Mouse (Mus musculus) megakaryocyte, embryonic 14.5 days (primary cell): ENCODE measurements around the gene Hoxb5. TPM values are rescaled to one million over a fixed set of nuclear protein-coding genes. Genes with fewer than 3 reads are reported as not detected.

Experiments used
- H3K27me3 ChIP-seq: replicated peaks from 2 replicates; pipeline ENCODE3; 2012; ENCODE audit warnings: inconsistent platforms
- H3K36me3 ChIP-seq: replicated peaks from 2 replicates; pipeline ENCODE3; 2012; ENCODE audit warnings: low read length, inconsistent platforms, mixed read lengths
- H3K4me1 ChIP-seq: 2 replicates; pipeline ENCODE4 v1.6.1; 2012; ENCODE audit warnings: inconsistent platforms
- H3K4me3 ChIP-seq: replicated peaks from 2 replicates; pipeline ENCODE3; 2012; ENCODE audit warnings: moderate library complexity, mild to moderate bottlenecking, inconsistent platforms
- H3K9me3 ChIP-seq: 2 replicates; pipeline ENCODE4 v1.6.1; 2012; ENCODE audit warnings: inconsistent platforms
- FLI1 ChIP-seq: IDR thresholded peaks from 2 replicates; pipeline ENCODE4 v1.6.1; 2012; ENCODE audit warnings: low read length, inconsistent platforms, mixed read lengths
- GATA1 ChIP-seq: IDR thresholded peaks from 3 replicates; pipeline ENCODE4 v1.6.1; 2012; ENCODE audit warnings: mixed read lengths, low read length, inconsistent platforms, borderline replicate concordance
- polyA plus RNA-seq: library from polyadenylated mRNA; stranded (reverse); fragments of >175 nt; gene quantifications from 2 replicates; pipeline ENCODE4 v1.2.3, GENCODE M21; 2012; ENCODE audit warnings: low replicate concordance; ENCODE audit not compliant: insufficient read depth

The Hoxb5 gene
- polyA plus RNA-seq, 1 experiment, result not detected

GRCm38 (mm10) chr11:96294245-96295091 is 8.7 kb upstream of the Hoxb5 start:
- H3K4me1 ChIP-seq, result peaks cover 28% of the 10 kb centered on the region
- peak overlapping the region; percentile 62 for H3K4me3 ChIP-seq
- peaks cover 99% of the 10 kb centered on the region for H3K27me3 ChIP-seq
- H3K36me3 ChIP-seq, result no peaks in the 10 kb centered on the region
- TF ChIP-seq FLI1 (no peak), GATA1 (no peak)
- no peaks in the 10 kb centered on the region for H3K9me3 ChIP-seq

- no peak for TF ChIP-seq GATA1
- TF ChIP-seq FLI1, result no peak
- peaks cover 99% of the 10 kb centered on the region for H3K27me3 ChIP-seq
- H3K36me3 ChIP-seq, result no peaks in the 10 kb centered on the region
- no peaks in the 10 kb centered on the region for H3K9me3 ChIP-seq
- peaks cover 30% of the 10 kb centered on the region for H3K4me1 ChIP-seq
- no peak overlapping the region for H3K4me3 ChIP-seq
Measured at GRCm38 (mm10) chr11:96295092-96295835, 7.9 kb upstream of the Hoxb5 start.

GRCm38 (mm10) chr11:96296997-96297396 is 6.1 kb upstream of the Hoxb5 start:
- Histone ChIP-seq H3K36me3 (no peaks in the 10 kb centered on the region), H3K4me1 (peaks cover 37% of the 10 kb centered on the region), H3K4me3 (no peak overlapping the region), H3K9me3 (no peaks in the 10 kb centered on the region), H3K27me3 (peaks cover 98% of the 10 kb centered on the region)
- no peak for TF ChIP-seq FLI1
- TF ChIP-seq GATA1, result no peak

DNA sequence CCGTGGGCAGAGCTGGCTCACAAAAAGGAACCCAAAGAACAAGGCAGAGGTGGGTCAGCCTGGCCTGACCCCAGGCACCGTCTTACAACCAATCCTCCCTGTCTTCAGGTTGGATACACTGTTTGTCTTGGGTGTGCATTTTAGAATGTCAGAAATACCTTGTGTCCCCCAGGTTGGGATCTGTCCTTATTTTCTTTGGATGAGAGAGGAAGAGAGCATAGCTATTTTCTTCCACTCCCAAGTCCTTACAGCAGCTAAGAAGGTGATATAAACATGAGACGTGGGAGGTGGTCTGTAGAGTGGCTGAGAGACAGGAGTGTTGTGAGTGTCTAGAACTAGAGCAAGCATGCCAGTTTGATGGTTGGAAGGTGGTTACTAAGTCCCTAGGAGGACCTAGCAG is 5.7 kb upstream of the Hoxb5 start:
- peaks cover 2% of the 10 kb centered on the region; the same call in 1 of the 2 replicates for H3K9me3 ChIP-seq
- H3K36me3 ChIP-seq, result no peaks in the 10 kb centered on the region
- H3K4me3 ChIP-seq, result no peak overlapping the region
- H3K27me3 ChIP-seq, result peaks cover 98% of the 10 kb centered on the region
- no peak for TF ChIP-seq FLI1
- TF ChIP-seq GATA1, result no peak
- H3K4me1 ChIP-seq, result peaks cover 37% of the 10 kb centered on the region

GRCm38 (mm10) chr11:96297968-96298635 is 5.0 kb upstream of the Hoxb5 start:
- Histone ChIP-seq H3K9me3 (peaks cover 4% of the 10 kb centered on the region; the same call in 1 of the 2 replicates), H3K27me3 (peaks cover 98% of the 10 kb centered on the region)

GRCm38 (mm10) chr11:96298895-96299667 is 4.1 kb upstream of the Hoxb5 start:
- H3K9me3 ChIP-seq, result peaks cover 4% of the 10 kb centered on the region; the same call in 1 of the 2 replicates
- H3K27me3 ChIP-seq, result peaks cover 98% of the 10 kb centered on the region
- H3K4me1 ChIP-seq, result peaks cover 38% of the 10 kb centered on the region
- peak overlapping the region; percentile 53 for H3K4me3 ChIP-seq
- TF ChIP-seq GATA1, result no peak
- H3K36me3 ChIP-seq, result no peaks in the 10 kb centered on the region

More at GRCm38 (mm10) chr11:96297968-96298635, 5.0 kb upstream of the Hoxb5 start:
- Histone ChIP-seq H3K4me3 (no peak overlapping the region), H3K4me1 (peaks cover 36% of the 10 kb centered on the region), H3K36me3 (no peaks in the 10 kb centered on the region)
- TF ChIP-seq FLI1 (no peak), GATA1 (no peak)

DNA sequence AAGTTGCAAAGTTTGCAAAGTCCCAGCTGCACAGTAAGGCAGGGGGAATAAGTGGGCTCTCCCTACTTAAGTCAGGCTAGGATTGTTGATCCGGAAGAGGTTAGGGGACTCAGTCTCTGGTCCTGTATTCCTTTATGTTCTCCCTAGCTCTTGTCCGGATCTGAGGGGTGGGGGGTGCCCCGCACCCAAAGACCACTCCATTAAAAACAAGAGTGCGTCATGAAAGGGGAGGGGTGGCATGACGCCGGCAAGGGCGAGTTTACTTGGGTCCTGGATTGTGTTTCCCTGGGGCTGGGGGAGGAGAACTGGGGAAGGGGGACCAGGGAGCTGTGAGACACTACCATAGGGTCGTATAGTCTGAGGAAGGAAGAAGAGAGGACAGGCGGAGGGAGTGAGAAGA is 3.4 kb upstream of the Hoxb5 start:
- H3K4me3 ChIP-seq, result no peak overlapping the region
- no peak for TF ChIP-seq FLI1
- TF ChIP-seq GATA1, result no peak
- H3K27me3 ChIP-seq, result peaks cover 98% of the 10 kb centered on the region
- no peaks in the 10 kb centered on the region for H3K36me3 ChIP-seq
- peaks cover 31% of the 10 kb centered on the region for H3K4me1 ChIP-seq
- peaks cover 4% of the 10 kb centered on the region; the same call in 1 of the 2 replicates for H3K9me3 ChIP-seq

- Histone ChIP-seq H3K9me3 (peaks cover 4% of the 10 kb centered on the region; the same call in 1 of the 2 replicates), H3K36me3 (no peaks in the 10 kb centered on the region), H3K4me3 (no peak overlapping the region), H3K4me1 (peaks cover 28% of the 10 kb centered on the region), H3K27me3 (peaks cover 99% of the 10 kb centered on the region)
- TF ChIP-seq GATA1 (no peak), FLI1 (no peak)
Measured at GRCm38 (mm10) chr11:96300354-96301063, 2.6 kb upstream of the Hoxb5 start.

- TF ChIP-seq FLI1 (no peak), GATA1 (no peak)
- peaks cover 99% of the 10 kb centered on the region for H3K27me3 ChIP-seq
Measured at GRCm38 (mm10) chr11:96301064-96301431, 2.1 kb upstream of the Hoxb5 start.

More at GRCm38 (mm10) chr11:96301064-96301431, 2.1 kb upstream of the Hoxb5 start:
- Histone ChIP-seq H3K36me3 (no peaks in the 10 kb centered on the region), H3K9me3 (peaks cover 4% of the 10 kb centered on the region; the same call in 1 of the 2 replicates), H3K4me3 (no peak overlapping the region), H3K4me1 (peaks cover 28% of the 10 kb centered on the region)
